Mouse (Mus musculus) lung, embryonic 14.5 days (tissue): ENCODE measurements at regions not wholly inside any gene's neighbourhood (a gene's known extent, or its start where the extent isn't known, plus 50 kb on each side); places are given as distances from the start of the nearest gene placed in this dataset.
A peak's percentile ranks its signal among the peaks of the same experiment; 100 is the strongest.

Experiments used
- ATAC-seq: fragments of 200-750 bp; cut with Nextera tagmentation; 2 replicates; pipeline ENCODE4 v1.8.0; 2017; ENCODE audit warnings: mild to moderate bottlenecking, moderate TSS enrichment, moderate library complexity; ENCODE audit not compliant: insufficient read depth
- DNase-seq: peaks from one replicate; pipeline ENCODE4 v3.0.0-alpha.2; 2015
- H3K27ac ChIP-seq: fragments of 300-500 bp; sonication (generic); 2 replicates; pipeline ENCODE4 v1.5.1; 2014; ENCODE audit warnings: low read depth, mild to moderate bottlenecking, moderate library complexity
- H3K27me3 ChIP-seq: fragments of 300-500 bp; sonication (generic); 2 replicates; pipeline ENCODE4 v1.6.1; 2014; ENCODE audit warnings: low read length, control low read depth; ENCODE audit not compliant: insufficient read depth
- H3K36me3 ChIP-seq: fragments of 300-500 bp; sonication (generic); 2 replicates; pipeline ENCODE4 v1.6.1; 2014; ENCODE audit warnings: control low read depth; ENCODE audit not compliant: insufficient read depth
- H3K4me1 ChIP-seq: fragments of 300-500 bp; sonication (generic); 2 replicates; pipeline ENCODE4 v1.6.1; 2014; ENCODE audit warnings: antibody characterized with exemption, control low read depth; ENCODE audit not compliant: insufficient read depth
- H3K4me2 ChIP-seq: fragments of 300-500 bp; sonication (generic); 2 replicates; pipeline ENCODE4 v1.6.1; 2014; ENCODE audit warnings: mild to moderate bottlenecking
- H3K4me3 ChIP-seq: fragments of 300-500 bp; sonication (generic); 2 replicates; pipeline ENCODE4 v1.5.1; 2014; ENCODE audit warnings: low read depth, low read length
- H3K9ac ChIP-seq: fragments of 300-500 bp; sonication (generic); 2 replicates; pipeline ENCODE4 v1.6.1; 2014
- H3K9me3 ChIP-seq: fragments of 300-500 bp; sonication (generic); 2 replicates; pipeline ENCODE4 v1.6.1; 2016; ENCODE audit warnings: low read depth, low read length, control low read depth
- CTCF ChIP-seq: IDR thresholded peaks from 2 replicates; pipeline ENCODE4 v1.5.1; 2016; ENCODE audit warnings: antibody characterized with exemption, low read depth
- WGBS: fragments of 180-500 bp; shearing (Covaris S2); extraction: QIAGEN DNeasy Blood & Tissue Kit; methylation state at CpG from one replicate; pipeline ENCODE4 v1.1.7; 2014; 5-methylcytosine and 5-hydroxymethylcytosine counted together

GRCm38 (mm10) chr13:84754821-84755725 lies 434.1 kb upstream of the Ccnh start:
- Histone ChIP-seq H3K9me3 (no peaks in the 10 kb centered on the region), H3K4me2 (no peak overlapping the region), H3K27ac (no peak overlapping the region), H3K36me3 (no peaks in the 10 kb centered on the region), H3K4me3 (no peak overlapping the region), H3K9ac (no peak overlapping the region), H3K4me1 (no peaks in the 10 kb centered on the region), H3K27me3 (no peaks in the 10 kb centered on the region)
- no peak for ATAC-seq
- TF ChIP-seq CTCF: no peak
- no peak for DNase-seq
- WGBS: 79% methylated on average over 8 of the region's 8 CpGs

DNA sequence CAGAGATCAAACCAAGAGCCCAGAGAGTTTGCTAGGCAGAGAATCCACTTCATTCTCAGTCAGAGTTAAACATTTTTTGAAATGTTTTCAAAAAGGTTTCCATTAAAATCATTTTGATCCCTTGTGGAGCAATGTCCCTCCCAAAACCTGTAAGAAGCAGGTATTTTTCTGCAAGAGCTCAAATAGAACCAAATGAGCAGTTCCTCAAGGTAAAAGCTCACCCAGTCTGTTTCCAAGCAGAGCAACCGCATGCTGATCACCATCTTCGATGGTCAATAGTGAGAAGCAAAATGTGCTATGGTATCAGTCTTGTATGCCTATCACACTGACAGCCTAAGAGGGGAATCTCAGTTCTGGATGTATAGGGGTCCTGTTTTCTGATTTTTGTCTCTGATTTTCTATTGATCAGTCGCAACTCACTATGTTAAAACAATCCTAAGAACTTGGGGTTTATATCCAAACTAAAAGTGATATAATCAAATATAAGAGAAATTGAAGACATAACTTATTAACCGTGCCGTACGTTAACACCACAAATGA lies 432.3 kb upstream of the Ccnh start:
- WGBS: 86% methylated on average over 6 of the region's 6 CpGs
- ATAC-seq (no peak), DNase-seq (no peak)
- no peak for TF ChIP-seq CTCF
- Histone ChIP-seq H3K27ac (no peak overlapping the region), H3K9ac (no peak overlapping the region), H3K4me1 (no peaks in the 10 kb centered on the region), H3K4me3 (no peak overlapping the region), H3K9me3 (no peaks in the 10 kb centered on the region), H3K36me3 (no peaks in the 10 kb centered on the region), H3K4me2 (no peak overlapping the region), H3K27me3 (no peaks in the 10 kb centered on the region)

DNA sequence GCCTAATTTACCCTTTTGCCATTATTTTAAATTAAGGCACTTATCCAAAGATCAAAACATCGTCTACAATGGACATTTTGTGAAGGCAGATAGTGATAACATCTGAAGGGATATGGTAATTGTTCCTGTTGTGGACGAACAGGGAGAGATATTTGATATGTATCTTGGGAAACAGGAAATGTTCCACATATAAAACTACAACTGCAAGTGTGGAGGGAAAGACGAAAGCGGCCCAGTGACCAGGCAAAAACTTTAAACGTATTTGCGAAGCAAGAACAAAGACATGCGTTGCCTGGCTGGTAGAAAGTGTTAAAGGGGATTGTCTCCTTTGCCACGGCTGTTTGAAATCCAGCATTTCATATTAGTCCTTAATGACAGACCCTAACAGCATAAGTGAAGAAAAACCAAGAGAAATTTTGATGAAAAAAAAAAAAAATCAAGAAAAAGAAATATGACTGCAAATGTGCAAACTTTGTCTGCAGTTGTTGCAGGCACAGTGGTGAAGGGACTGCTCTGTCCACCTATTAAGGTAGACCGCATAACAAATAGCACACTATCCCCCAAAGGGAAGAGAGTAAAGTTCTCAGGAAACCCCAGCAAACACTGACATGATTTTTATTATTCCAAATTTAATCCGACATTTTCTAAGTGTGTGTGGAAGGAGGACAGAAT lies 431.2 kb upstream of the Ccnh start:
- no peak for TF ChIP-seq CTCF
- ATAC-seq: no peak; the same call in 1 of the 2 replicates

DNA sequence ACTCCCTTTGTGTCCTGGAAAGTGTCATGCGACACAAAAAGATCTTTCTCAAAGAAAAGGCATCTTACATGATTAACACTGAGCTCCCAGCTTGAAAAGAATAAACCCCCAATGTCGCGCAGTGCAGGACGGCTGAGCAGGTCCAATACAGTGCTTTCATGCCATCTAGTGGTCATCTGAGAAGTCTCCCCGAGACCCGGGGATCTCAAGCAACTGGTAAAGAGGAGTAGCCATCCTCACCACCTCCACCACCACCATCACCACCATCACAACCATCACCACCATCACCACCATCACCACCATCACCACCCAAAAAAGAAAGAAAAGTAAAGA lies 430.7 kb upstream of the Ccnh start:
- ATAC-seq (peak; percentile 94; the same call in 1 of the 2 replicates), DNase-seq (peak; percentile 90)
- no peaks in the 10 kb centered on the region for H3K9me3 ChIP-seq
- no peak overlapping the region for H3K9ac ChIP-seq
- no peak overlapping the region for H3K4me2 ChIP-seq
- no peak overlapping the region for H3K4me3 ChIP-seq
- peak; percentile 83 for TF ChIP-seq CTCF
- no peaks in the 10 kb centered on the region for H3K4me1 ChIP-seq
- H3K36me3 ChIP-seq: no peaks in the 10 kb centered on the region
- WGBS: under 1% methylated on average over 6 of the region's 6 CpGs
- H3K27ac ChIP-seq: no peak overlapping the region
- no peaks in the 10 kb centered on the region for H3K27me3 ChIP-seq

More for the DNA sequence above, 431.2 kb upstream of the Ccnh start:
- Histone ChIP-seq H3K27ac (no peak overlapping the region), H3K9me3 (no peaks in the 10 kb centered on the region), H3K4me1 (no peaks in the 10 kb centered on the region), H3K9ac (no peak overlapping the region), H3K4me2 (no peak overlapping the region), H3K36me3 (no peaks in the 10 kb centered on the region), H3K27me3 (no peaks in the 10 kb centered on the region), H3K4me3 (no peak overlapping the region)
- DNase-seq: no peak
- 48% methylated on average over 10 of the region's 10 CpGs for WGBS

- 64% methylated on average over 7 of the region's 7 CpGs for WGBS
- no peak for TF ChIP-seq CTCF
- Histone ChIP-seq H3K4me2 (no peak overlapping the region), H3K36me3 (no peaks in the 10 kb centered on the region), H3K4me3 (no peak overlapping the region), H3K9ac (no peak overlapping the region), H3K27me3 (no peaks in the 10 kb centered on the region), H3K9me3 (no peaks in the 10 kb centered on the region), H3K4me1 (no peaks in the 10 kb centered on the region), H3K27ac (no peak overlapping the region)
- DNase-seq (no peak), ATAC-seq (no peak)
These were observed 430.1 kb upstream of the Ccnh start for GRCm38 (mm10) chr13:84759061-84759460.

DNA sequence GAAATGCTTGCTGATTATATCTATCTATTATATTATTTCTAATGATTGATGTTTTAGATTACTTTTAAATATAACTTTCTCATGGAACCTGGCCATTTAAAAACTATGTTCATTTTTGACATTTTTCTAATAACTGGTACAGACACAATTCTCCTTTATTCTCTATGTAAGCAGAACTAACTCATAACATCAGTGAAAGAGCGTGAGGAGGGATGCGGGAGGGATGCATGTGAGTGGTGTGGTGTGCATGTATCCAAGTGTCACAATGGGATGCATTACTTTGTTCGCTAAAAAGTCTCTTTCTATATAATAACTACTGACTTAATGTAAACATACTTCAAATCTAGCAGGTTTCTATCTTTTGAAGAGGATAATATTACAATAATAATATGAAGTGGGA lies 428.7 kb upstream of the Ccnh start:
- no peaks in the 10 kb centered on the region for H3K36me3 ChIP-seq
- no peak overlapping the region for H3K9ac ChIP-seq
- H3K9me3 ChIP-seq: no peaks in the 10 kb centered on the region
- WGBS: 54% methylated on average over 3 of the region's 3 CpGs
- H3K4me2 ChIP-seq: no peak overlapping the region
- no peaks in the 10 kb centered on the region for H3K27me3 ChIP-seq
- TF ChIP-seq CTCF: no peak
- DNase-seq (no peak), ATAC-seq (no peak)
- H3K4me1 ChIP-seq: no peaks in the 10 kb centered on the region
- H3K4me3 ChIP-seq: no peak overlapping the region
- H3K27ac ChIP-seq: no peak overlapping the region

GRCm38 (mm10) chr13:84760978-84761377 lies 428.2 kb upstream of the Ccnh start:
- DNase-seq (no peak), ATAC-seq (no peak)
- Histone ChIP-seq H3K27ac (no peak overlapping the region), H3K36me3 (no peaks in the 10 kb centered on the region), H3K9ac (no peak overlapping the region), H3K4me2 (no peak overlapping the region), H3K9me3 (no peaks in the 10 kb centered on the region), H3K4me1 (no peaks in the 10 kb centered on the region), H3K4me3 (no peak overlapping the region), H3K27me3 (no peaks in the 10 kb centered on the region)
- no peak for TF ChIP-seq CTCF
- WGBS: 62% methylated on average over 8 of the region's 8 CpGs
